Mouse (Mus musculus) G1E (cell line): ENCODE results near the gene Evc.

ENCODE experiments used
- CTCF ChIP-seq: IDR thresholded peaks from 2 replicates; pipeline ENCODE4 v1.5.1; 2012; ENCODE audit warnings: low read depth, low read length, inconsistent platforms, mixed read lengths
- GATA1 ChIP-seq: IDR thresholded peaks from 2 replicates; pipeline ENCODE4 v1.6.1; 2012; ENCODE audit warnings: borderline replicate concordance, low read length, inconsistent platforms, mixed read lengths
- POLR2AphosphoS5 ChIP-seq: IDR thresholded peaks from 2 replicates; pipeline ENCODE4 v1.6.1; 2012; ENCODE audit warnings: low read depth, low read length, inconsistent platforms; ENCODE audit not compliant: insufficient replicate concordance
- TAL1 ChIP-seq: conservative IDR thresholded peaks from 2 replicates; pipeline ENCODE4 v1.6.1; 2012; ENCODE audit warnings: low read depth, low read length, inconsistent platforms, mixed read lengths

GRCm38 (mm10) chr5:37326675-37327074 lies 10.0 kb downstream of the Evc start:
- TF ChIP-seq CTCF (no peak), GATA1 (no peak), POLR2AphosphoS5 (no peak), TAL1 (no peak)
